Comparison of ENCODE assay signal across 9 mouse cellular contexts in the genomic region with DNA sequence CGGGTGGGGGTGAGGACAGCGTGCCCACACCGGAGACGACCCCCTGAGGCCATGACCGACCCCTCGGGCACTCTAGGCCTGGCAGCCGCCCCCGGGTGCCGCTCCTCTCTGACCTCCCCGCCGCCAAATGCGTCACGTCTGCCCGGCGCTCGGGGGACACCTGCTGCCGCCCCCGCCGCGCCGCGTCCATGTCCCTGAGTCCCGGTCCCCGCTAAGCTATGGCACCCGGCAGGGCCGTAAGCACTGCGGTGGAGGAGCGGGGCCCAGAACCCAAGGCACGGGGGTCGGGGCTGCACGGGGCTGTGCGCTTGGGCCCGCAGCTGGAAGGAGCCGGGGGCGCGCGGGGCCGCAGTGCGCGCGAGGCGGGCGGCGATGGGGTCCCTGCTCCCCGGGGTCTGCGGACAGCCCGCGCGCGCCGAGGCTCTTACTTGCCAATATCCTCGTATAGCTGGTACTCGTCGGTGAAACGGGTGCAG. TPM values are rescaled to one million over a fixed set of nuclear protein-coding genes. Genes with fewer than 3 reads are reported as not detected.
A peak's percentile ranks its signal among the peaks of the same experiment; 100 is the strongest.
DNase-seq lines count a peak whose midpoint lies in the region; ATAC-seq lines count a peak whose summit lies in the region.
"Had no signal": no experiment of that assay in that cellular context is flagged by ENCODE, and none has a peak within 500 bp of the region (broad histone marks: within the 10 kb centered on the region; RNA-seq: fewer than 3 reads in every experiment).

No protein-coding gene starts in this region.

- DNase-seq in embryo, embryonic 10 days (ENCODE audit: low spot score) = peak; percentile 37
- DNase-seq in embryo, embryonic 10.5 days (ENCODE audit: low spot score) = no peak
- DNase-seq in neural tube, embryonic 11.5 days (ENCODE audit: low spot score) = no peak
- DNase-seq in neural tube, embryonic 10.5 days (ENCODE audit: extremely low spot score, low spot score) = no peak
- DNase-seq in midbrain, embryonic 14.5 days = no peak
- DNase-seq in urinary bladder, postnatal 36 days (ENCODE audit: low spot score in 2 of 2) = no peak

- H3K27ac ChIP-seq in neural tube, embryonic 11.5 days (ENCODE audit: low read depth, low read length) = no peak overlapping the region
- H3K27ac ChIP-seq in hindbrain, embryonic 12.5 days = no peak overlapping the region
- H3K27ac ChIP-seq in midbrain, embryonic 14.5 days (replicated peaks; ENCODE audit: low read depth, low read length) = peak overlapping the region; percentile 78

- H3K4me3 ChIP-seq in neural tube, embryonic 11.5 days (ENCODE audit: low read depth, low read length) = peak overlapping the region; percentile 49
- H3K4me3 ChIP-seq in hindbrain, embryonic 12.5 days = peak overlapping the region; percentile 58
- H3K4me3 ChIP-seq in midbrain, embryonic 14.5 days (replicated peaks; ENCODE audit: low read depth, low read length) = peak overlapping the region; percentile 65
- H3K4me3 ChIP-seq: myocyte had no signal

- H3K9ac ChIP-seq in neural tube, embryonic 11.5 days (ENCODE audit: low read length) = 0 out of 2 replicates have a peak overlapping the region, but pooled peaks have one; percentile 40
- peak overlapping the region; percentile 61 for H3K9ac ChIP-seq in hindbrain, embryonic 12.5 days
- peak overlapping the region; percentile 78 for H3K9ac ChIP-seq in midbrain, embryonic 14.5 days (replicated peaks; ENCODE audit: low read length)

- WGBS in neural tube, embryonic 11.5 days = 1% methylated on average over 39 of the region's 55 CpGs
- WGBS in hindbrain, embryonic 12.5 days = under 1% methylated on average over 55 of the region's 55 CpGs
- under 1% methylated on average over 50 of the region's 55 CpGs for WGBS in midbrain, embryonic 14.5 days

- 0 out of 2 replicates have a peak, but pooled peaks cover 4% of the 10 kb centered on the region for H3K4me1 ChIP-seq in neural tube, embryonic 11.5 days (ENCODE audit: control insufficient read depth, insufficient read depth, low read length)
- peaks cover 20% of the 10 kb centered on the region for H3K4me1 ChIP-seq in hindbrain, embryonic 12.5 days
- peaks cover 28% of the 10 kb centered on the region for H3K4me1 ChIP-seq in midbrain, embryonic 14.5 days (ENCODE audit: control insufficient read depth, insufficient read depth, low read length)

- no peaks in the 10 kb centered on the region for H3K9me3 ChIP-seq in neural tube, embryonic 11.5 days (ENCODE audit: control insufficient read depth, low read length)
- no peaks in the 10 kb centered on the region for H3K9me3 ChIP-seq in hindbrain, embryonic 12.5 days (replicated peaks)
- H3K9me3 ChIP-seq in midbrain, embryonic 14.5 days (ENCODE audit: control insufficient read depth, low read length) = no peaks in the 10 kb centered on the region

- H3K36me3 ChIP-seq in neural tube, embryonic 11.5 days (ENCODE audit: control insufficient read depth, insufficient read depth, low read length) = no peaks in the 10 kb centered on the region
- H3K36me3 ChIP-seq in hindbrain, embryonic 12.5 days = no peaks in the 10 kb centered on the region
- no peaks in the 10 kb centered on the region for H3K36me3 ChIP-seq in midbrain, embryonic 14.5 days (ENCODE audit: control insufficient read depth, insufficient read depth, low read length)

- peaks cover 69% of the 10 kb centered on the region for H3K27me3 ChIP-seq in neural tube, embryonic 11.5 days (ENCODE audit: control insufficient read depth, insufficient read depth, low read length)
- peaks cover 85% of the 10 kb centered on the region for H3K27me3 ChIP-seq in hindbrain, embryonic 12.5 days
- H3K27me3 ChIP-seq in midbrain, embryonic 14.5 days (ENCODE audit: control insufficient read depth, insufficient read depth, low read length) = peaks cover 43% of the 10 kb centered on the region

- ATAC-seq in neural tube, embryonic 11.5 days (ENCODE audit: insufficient read depth, low FRiP score, low TSS enrichment) = no peak
- peak; percentile 29 for ATAC-seq in hindbrain, embryonic 12.5 days (ENCODE audit: low FRiP score)
- ATAC-seq in midbrain, embryonic 14.5 days (ENCODE audit: low FRiP score, low TSS enrichment) = peak; percentile 59
- no peak for ATAC-seq in megakaryocyte-erythroid progenitor cell, adult 5-6 weeks (replicated peaks; ENCODE audit: low FRiP score, low TSS enrichment, poor library complexity, severe bottlenecking)

- H3K4me2 ChIP-seq in neural tube, embryonic 11.5 days (ENCODE audit: low read depth) = peak overlapping the region; percentile 64
- peak overlapping the region; percentile 80 for H3K4me2 ChIP-seq in hindbrain, embryonic 12.5 days (replicated peaks)
- H3K4me2 ChIP-seq in midbrain, embryonic 14.5 days (ENCODE audit: low read length) = peak overlapping the region; percentile 63

RNA-seq across cellular contexts. Expression of a gene that starts 1.1 kb away (rescaled TPM):
- 5.9 and 6.5 TPM in 2 replicates for polyA plus RNA-seq in neural tube, embryonic 11.5 days (2014; fragmentation: Nextera tagmentation; extraction: Ambion mirVana)
- 16.5 and 17.3 TPM in 2 replicates for polyA plus RNA-seq in hindbrain, embryonic 12.5 days (2016; fragmentation: Nextera tagmentation; extraction: Ambion mirVana)
- polyA plus RNA-seq in midbrain, embryonic 14.5 days (2014; fragmentation: Nextera tagmentation; extraction: Ambion mirVana) = 85.6 and 124 TPM in 2 replicates
- total RNA-seq in megakaryocyte-erythroid progenitor cell, adult 5-6 weeks (2014; fragmentation: Nextera tagmentation) = 0.52 and 3.0 TPM in 2 replicates
- total RNA-seq in megakaryocyte-erythroid progenitor cell, adult 5-6 weeks (2017) = 1.6 TPM in 1 of 2 replicates, not detected in the other

Comparison
In these comparisons a context has a peak if more than half of its experiments do, and no peak if none do; other contexts are left out.
1. ATAC-seq: peak in hindbrain, embryonic 12.5 days (single experiment) and midbrain, embryonic 14.5 days (single experiment); none in neural tube, embryonic 11.5 days (single experiment) and megakaryocyte-erythroid progenitor cell, adult 5-6 weeks (single experiment).
2. Peak in every context shown above with its lines, with median percentiles within 50 percentile points of each other: H3K4me2 ChIP-seq, H3K4me3 ChIP-seq and H3K9ac ChIP-seq.